Mouse (Mus musculus) lung, adult 2 months (tissue): Measurements from ENCODE around the gene Pnldc1.

Experiments used
- CTCF ChIP-seq: fragments of 200-500 bp; IDR thresholded peaks from 2 replicates; pipeline ENCODE4 v1.5.1; 2011; ENCODE audit warnings: mild to moderate bottlenecking, low read length, control low read depth; ENCODE audit not compliant: insufficient read depth
- POLR2A ChIP-seq: fragments of 200-500 bp; IDR thresholded peaks from 2 replicates; pipeline ENCODE4 v1.6.1; 2011; ENCODE audit warnings: low read depth, mild to moderate bottlenecking, control low read depth, low read length, borderline replicate concordance; ENCODE audit errors: extremely low read depth

DNA sequence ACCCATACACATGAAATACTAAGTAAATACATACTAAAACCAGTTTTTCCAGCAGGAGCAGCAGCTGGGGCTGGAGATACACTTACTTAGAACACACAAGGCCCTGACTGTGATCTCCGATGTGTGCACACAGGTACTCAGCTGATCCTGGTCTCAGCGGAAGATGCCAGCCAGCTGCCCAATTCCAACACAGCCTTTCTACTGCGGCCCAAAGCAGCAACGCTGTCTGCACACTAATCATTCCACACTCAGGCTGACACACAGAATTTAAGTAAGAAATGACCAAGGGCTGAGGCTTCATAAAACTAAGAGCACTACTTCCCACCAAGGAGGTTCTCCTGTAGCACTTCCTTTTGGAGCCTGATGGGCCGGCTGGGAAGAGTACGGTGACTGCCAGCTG lies 7.7 kb downstream of the Pnldc1 start:
- TF ChIP-seq POLR2A (no peak), CTCF (no peak)
